Mouse (Mus musculus) kidney, adult 2 months (tissue): ENCODE measurements around the gene Amdhd2.

Experiments used
- CTCF ChIP-seq: fragments of 200-500 bp; conservative IDR thresholded peaks from 2 replicates; pipeline ENCODE4 v1.5.1; 2011; ENCODE audit warnings: low read depth, mild to moderate bottlenecking, control low read depth, low read length, moderate library complexity, mixed read lengths; ENCODE audit not compliant: insufficient read depth, insufficient read length
- POLR2A ChIP-seq: fragments of 200-500 bp; IDR thresholded peaks from one replicate; pipeline ENCODE4 v1.6.1; 2011; ENCODE audit warnings: low read depth, low read length, control low read depth

GRCm38 (mm10) chr17:24205908-24206361 lies 42.4 kb upstream of the Amdhd2 start:
- TF ChIP-seq CTCF (no peak), POLR2A (no peak)
